Mouse (Mus musculus): ENCODE data around the gene 1700028P14Rik. TPM values are rescaled to one million over a fixed set of nuclear protein-coding genes. Genes with fewer than 3 reads are reported as not detected.

Gene 1700028P14Rik
- total RNA-seq, 1 experiment from 2014 or later = not detected

DNA sequence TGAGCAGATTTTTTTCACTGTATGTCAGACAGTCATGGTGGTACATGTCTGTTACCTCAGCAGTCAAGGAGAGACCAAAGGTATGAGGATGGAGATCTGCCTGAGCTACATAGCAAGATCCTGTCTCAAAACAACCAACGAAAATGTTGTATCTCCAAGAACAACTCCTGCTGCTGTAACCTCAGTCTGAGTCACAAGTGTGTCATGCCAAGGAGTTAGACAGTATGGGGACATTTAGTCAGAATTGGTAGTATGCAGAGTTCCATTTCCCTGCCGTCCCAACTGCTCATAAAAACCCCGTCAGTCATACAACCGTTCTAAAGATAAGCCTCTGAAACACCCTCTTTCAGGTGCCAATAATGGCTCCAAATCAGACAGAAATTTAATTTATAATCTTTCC, 130.8 kb downstream of the 1700028P14Rik start:
- no peak for ATAC-seq (replicated peaks in 1 of 2; ENCODE audit: insufficient read depth in 1 of 2, low FRiP score in 2 of 2, low TSS enrichment in 1 of 2, low read depth in 1 of 2, poor library complexity in 2 of 2, severe bottlenecking in 2 of 2)

DNA sequence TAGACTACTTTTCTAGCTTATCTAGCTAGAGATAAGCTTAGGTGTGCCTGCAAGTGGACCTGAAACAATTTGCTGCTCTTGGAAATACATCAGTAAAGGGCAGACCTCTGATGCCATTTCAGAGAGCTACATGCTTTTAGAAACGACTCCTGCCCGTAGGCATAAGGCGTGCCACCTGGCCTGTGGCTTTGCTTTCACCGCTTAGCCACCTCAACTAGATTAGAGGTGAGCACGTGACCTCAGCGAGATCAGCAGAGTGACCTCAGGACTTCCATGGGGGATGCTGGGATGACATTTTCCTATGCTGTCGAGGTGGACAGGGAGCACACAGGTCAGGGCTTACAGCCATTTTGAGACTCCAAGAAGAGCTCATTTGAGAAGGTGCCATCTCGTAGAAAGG, 131.5 kb downstream of the 1700028P14Rik start:
- no peak for ATAC-seq (replicated peaks in 1 of 2; ENCODE audit: insufficient read depth in 1 of 2, low FRiP score in 2 of 2, low TSS enrichment in 1 of 2, low read depth in 1 of 2, poor library complexity in 2 of 2, severe bottlenecking in 2 of 2)

DNA sequence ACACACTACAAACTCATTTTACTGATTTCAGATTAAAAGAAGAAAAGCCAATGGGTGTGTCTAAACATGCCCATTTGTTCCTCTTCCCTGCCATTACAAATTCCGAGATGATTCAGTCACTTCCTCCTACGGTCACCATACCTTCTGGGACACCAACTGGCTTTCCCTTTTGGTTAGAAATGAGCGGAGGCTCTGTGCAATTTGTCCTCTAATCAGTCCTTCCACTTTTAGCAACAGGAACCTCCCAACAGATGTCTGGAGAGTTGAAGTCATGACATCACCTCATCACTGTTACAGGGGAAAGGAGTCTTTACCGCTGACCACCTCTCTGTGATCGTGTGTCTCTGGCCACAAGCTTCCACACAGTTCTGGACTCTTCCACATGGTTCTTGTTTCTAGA, 132.0 kb downstream of the 1700028P14Rik start:
- ATAC-seq (replicated peaks in 1 of 2; ENCODE audit: insufficient read depth in 1 of 2, low FRiP score in 2 of 2, low TSS enrichment in 1 of 2, low read depth in 1 of 2, poor library complexity in 2 of 2, severe bottlenecking in 2 of 2) = peak; percentile 39 to 53; a peak in 3 of 4 replicates

DNA sequence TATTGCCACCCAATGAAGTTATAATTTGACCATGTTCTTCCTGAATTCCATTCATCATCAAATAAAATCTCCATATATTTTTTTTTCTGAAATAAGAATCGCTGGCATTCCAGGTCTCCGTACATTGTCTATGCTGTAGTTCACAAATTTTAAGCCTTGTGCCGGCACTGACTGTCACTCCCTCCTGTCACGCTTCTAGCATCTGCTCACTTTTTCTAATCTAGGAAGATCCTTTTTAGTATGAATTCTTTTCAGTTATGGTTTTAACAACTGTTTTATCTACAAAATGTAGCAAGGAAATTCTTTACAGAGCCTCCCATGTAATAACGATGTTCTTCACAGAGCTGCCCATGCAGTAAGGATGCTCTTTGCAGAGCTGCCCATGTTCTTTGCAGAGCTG, 134.1 kb downstream of the 1700028P14Rik start:
- ATAC-seq (replicated peaks in 1 of 2; ENCODE audit: insufficient read depth in 1 of 2, low FRiP score in 2 of 2, low TSS enrichment in 1 of 2, low read depth in 1 of 2, poor library complexity in 2 of 2, severe bottlenecking in 2 of 2) = no peak

- ATAC-seq (replicated peaks in 1 of 2; ENCODE audit: insufficient read depth in 1 of 2, low FRiP score in 2 of 2, low TSS enrichment in 1 of 2, low read depth in 1 of 2, poor library complexity in 2 of 2, severe bottlenecking in 2 of 2) = peak; percentile 62 to 69; a peak in 3 of 4 replicates
Measured at GRCm38 (mm10) chr19:23511303-23511702, 141.3 kb downstream of the 1700028P14Rik start.

Other genes starting within 250 kb of the 1700028P14Rik start
- 11.1 and 15.6 TPM in 2 replicates for gene Mamdc2, start 204.4 kb downstream of the 1700028P14Rik start, total RNA-seq (2017)
- gene Ptar1, start 34.6 kb upstream of the 1700028P14Rik start, total RNA-seq (2017) = 18.8 and 22.0 TPM in 2 replicates
- 0.94 and 1.1 TPM in 2 replicates for gene Apba1, start 106.1 kb upstream of the 1700028P14Rik start, total RNA-seq (2017)

All from hematopoietic stem cell, adult 5-6 weeks (primary cell).